Mouse (Mus musculus) A20 (cell line): ENCODE measurements at regions not wholly inside any gene's neighbourhood (a gene's known extent, or its start where the extent isn't known, plus 50 kb on each side); places are given as distances from the start of the nearest gene placed in this dataset.

ENCODE experiments used
- DNase-seq: peaks from one replicate; pipeline ENCODE4 v3.0.0-alpha.2; 2011; ENCODE audit warnings: low read depth, low spot score

DNA sequence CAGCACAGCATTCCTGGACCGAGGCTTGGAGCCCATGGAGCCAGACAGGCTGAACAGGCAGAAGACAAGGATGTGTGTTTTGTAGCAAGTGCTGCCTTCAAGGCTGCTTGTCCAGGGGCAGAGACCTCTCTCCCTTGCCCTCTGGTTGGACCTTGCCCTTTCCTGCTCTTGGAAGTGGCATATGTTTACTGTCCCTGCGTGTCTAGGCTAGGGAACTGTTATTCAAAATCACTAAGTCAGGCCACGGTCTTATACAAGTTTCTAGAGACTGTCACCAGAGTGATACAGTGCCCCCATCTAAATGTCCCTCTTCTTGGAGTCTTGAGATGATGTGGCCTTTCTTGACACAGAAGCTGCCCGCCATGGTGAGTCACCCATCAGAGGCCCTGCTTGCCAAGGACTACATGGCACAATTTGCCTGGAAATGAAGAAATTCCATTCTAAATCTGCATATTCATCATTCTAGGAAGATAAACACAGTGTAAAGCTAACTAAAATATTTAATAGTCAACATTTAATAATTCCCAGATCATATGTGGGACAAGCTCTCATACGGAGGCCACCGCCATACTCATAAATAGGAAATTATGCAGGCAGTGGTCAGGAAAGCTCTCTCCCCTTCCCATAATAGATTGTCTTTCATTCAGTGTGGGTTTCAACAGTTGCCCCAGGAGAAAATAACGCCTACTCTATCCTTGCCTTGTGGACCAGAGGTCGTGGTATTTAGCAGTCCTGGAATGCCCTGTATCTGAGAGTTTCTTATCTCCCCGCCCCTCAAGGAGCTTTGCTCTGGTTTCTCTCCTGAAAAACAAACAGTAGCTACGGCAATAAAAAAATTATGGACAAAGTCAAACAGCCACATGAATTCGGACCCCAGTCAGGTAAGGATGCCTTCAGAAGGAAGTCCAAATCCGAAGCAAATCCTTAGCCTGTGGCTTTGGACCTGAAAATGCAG is 50.9 kb upstream of the Lmo4 start:
- DNase-seq, result no peak
